Mouse (Mus musculus) MEL-GATA-1-ER (cell line): ENCODE results near the gene Rasl10b.

Experiments
- DNase-seq: peaks from one replicate; pipeline ENCODE4 v3.0.0-alpha.2; 2012; ENCODE audit warnings: low read depth; ENCODE audit errors: extremely low read depth

Gene Rasl10b

DNA sequence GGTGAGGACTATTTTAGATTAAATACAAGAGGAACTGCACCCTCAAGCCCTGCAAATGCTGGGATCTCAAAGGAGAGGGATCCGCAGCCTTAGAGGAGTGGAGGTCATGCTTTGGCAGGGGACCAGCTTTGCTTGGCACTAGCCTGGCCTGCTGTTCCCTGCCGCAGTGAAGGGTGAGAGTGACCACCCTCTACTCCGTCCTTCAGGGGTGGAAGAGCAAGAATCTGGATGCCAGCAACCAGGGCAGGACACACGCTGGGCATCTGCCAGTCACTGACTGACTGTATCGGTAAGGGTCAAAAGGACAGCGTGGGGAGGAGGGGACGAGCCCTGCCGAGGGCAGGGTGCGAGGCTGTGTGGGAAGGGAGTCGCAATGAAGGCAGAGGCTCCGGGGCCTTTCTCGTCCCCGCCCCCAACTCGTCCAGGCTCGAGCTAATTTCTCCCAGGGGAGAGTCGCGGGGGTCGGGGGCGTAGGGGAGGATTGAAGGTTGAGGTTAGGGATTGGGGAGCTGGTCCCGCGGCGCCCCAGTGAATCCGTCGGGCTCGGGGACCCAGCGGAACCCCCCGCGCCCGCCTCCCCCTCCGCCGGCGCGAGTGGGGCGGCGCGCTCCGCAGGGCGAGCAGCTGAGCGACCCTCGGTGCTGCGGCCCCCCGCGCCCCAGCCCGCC lies at the start of gene Rasl10b:
TSS of gene Rasl10b (plus strand) at position 51 of the 668 bp plus-strand sequence.
- DNase-seq, result no peak

DNA sequence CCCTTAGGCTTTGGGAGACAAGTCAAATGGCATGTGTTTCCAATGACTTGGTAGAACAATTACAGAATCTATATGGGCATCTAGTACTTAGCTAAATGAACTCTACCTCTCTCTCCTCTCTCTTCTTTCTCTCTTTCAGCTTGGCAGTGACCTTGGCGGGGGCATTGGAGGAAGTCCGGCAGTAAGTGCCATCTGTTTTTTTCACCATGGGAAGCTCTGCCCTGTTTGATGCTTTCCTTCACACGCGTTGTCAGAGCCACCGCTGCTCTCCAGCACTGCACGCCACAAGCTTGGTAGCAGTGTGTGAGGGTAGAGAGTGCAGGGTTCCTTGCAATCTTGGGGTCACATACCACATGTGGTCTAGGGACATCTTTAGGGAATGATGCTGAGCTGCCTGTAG lies 44.3 kb upstream of the Rasl10b start:
- no peak for DNase-seq

DNA sequence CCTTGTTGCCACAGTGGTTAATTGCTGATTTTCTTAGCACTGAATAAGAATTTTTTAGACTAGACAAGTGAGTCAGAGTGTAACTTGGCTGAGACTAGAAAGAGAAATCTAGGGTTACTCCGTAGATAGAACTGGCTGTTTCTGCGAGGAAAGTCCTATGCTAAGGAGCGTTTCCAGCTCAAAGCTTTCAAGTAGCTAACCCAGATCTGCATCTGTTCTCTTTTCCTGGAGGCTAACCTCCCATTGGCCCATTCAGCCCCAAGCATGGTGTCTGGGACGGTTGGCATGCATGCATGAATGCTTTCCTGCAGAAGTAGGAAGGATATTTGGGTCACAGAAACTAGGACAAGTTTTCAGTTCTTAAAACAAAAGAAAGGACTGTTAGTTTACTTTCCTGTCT lies 37.7 kb upstream of the Rasl10b start:
- DNase-seq, result no peak

DNA sequence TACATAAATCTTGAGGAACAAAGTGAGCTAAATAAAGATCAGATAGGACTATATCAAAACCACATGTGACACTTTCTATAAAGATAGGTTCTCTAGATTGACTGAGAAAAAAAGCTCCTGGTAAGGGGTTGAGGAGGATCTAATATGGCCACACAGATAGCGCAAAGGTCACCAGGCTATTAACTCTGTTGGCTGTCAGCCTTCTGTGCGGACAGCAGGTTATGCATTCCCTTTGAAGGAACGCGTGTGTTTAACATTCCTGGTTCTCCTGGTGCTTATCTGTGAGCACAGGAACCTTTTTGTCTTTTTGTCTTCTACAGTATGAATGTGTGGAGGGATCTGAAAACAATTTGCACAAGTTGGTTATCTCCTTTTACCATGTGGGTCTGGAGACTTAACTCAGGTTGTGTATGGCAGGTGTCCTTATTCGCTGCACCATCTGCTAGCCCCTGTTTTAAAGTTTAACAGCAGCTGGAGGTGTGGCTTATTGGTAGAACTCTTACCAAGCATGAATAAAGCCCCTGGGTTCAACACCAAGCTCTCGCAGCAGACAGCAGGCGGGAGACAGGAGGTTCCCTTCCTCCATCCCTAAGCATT lies 29.1 kb upstream of the Rasl10b start:
- DNase-seq, result no peak

DNA sequence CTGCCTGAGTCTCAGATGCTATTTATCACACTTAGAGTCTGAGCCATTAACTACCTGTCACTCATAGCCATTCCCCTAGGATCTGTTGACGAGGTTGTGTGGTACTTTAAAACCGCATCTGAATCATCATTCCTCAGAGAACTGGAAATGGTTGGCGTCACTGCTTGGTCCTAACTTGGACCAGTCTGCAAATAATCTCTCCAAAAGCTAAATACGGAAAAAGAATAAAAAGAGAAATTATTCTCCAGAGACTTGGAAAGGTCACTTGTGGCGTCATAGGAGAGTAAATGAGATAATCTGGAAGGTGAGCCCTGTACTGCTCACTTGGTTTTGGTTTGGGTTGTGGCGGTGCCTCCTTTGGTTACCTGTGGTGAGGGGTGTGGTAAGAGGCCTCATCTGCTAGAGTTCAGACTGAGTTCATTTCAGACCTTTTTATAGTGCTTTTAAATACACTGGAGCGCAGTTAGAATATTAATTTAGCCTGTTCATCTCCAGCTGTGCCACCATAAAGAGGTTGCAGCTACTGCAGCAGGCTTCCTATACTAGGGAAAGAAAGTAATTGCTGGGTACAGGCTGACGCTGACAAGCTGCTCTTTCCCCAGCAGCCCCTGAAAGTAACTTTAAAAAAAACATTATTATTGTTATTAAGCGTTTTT lies 25.9 kb upstream of the Rasl10b start:
- DNase-seq, result no peak

DNA sequence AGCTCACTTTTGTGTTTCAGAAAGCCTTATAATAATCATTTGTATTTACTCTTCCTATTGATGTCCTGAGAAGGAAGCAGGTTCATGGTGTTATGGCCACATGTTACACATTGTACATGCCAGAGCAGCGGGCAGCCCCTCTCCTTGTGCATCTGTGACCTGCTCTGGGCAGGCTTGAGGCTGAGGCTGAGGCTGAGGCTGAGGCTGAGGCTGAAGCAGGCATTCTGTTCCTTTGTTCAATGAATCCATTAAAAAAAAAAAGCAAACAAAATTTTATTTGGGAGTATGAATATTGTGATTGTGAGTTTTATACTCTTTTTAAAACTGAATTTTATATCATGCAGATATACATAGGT lies 25.4 kb upstream of the Rasl10b start:
- DNase-seq, result no peak

DNA sequence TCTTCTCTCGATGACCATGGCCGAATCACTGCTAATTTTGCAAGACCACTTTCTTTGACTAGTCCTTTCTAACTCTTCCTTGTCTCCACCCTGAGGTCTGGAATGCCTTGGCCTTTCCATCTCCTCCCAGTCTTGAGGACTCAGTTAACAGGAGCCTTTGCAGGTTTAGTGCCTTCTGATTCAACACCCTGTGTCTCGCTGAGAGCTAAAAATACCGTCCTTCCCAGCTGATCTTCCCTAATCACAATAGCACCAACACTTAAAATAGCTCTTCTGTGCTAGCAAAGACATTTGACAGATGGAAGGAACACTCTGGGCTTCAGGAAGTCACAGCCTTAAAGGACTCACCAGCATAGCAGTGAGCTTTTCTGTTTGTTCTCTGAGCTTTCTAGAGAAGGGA lies 15.9 kb upstream of the Rasl10b start:
- DNase-seq, result no peak

DNA sequence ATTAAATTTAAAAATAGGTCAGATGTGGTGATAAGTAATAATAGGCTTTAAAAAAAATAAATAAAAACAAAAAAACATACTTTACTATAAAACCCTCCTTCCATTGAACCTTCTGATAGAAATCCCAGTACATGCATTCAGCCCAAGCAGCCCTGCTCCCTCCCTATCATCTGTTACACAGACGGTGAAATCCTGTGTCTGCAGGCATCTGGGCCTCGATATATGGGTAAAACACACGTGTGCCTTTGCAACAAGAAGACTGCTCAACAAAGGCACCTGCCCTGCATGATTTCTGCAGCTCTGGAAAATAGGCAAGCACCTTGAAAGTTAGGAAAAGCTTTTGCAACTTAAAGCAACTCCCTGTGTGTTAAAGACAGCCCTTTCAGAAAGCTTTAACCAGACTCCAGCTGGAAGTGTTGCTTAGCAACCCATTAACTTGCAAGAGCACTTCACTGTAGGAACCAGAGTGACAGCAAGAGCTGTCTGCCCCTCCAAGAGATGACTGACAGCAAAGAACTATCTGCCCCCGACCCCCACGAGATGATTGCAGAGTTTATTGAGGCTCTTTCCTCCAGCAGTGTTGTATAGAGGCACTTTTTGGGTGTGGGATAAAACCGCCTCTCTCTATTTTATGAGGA lies 14.0 kb upstream of the Rasl10b start:
- no peak for DNase-seq

DNA sequence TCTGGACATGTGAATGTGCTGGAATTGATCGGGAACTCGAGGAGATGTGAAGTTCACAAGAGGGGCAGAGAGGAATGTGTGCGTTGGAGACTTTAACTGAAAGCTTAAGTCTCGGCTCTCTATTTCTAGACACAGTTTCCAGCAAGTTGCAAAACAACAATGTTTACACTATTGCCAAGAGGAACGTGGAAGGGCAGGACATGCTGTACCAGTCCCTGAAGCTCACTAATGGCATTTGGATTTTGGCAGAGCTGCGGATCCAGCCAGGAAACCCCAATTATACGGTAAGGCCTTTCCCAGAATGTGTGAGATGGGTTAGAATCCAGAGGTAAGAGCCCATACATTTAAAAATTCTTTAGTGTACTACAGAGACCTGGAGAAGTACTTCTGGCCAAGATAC lies 11.3 kb upstream of the Rasl10b start:
- DNase-seq, result no peak

DNA sequence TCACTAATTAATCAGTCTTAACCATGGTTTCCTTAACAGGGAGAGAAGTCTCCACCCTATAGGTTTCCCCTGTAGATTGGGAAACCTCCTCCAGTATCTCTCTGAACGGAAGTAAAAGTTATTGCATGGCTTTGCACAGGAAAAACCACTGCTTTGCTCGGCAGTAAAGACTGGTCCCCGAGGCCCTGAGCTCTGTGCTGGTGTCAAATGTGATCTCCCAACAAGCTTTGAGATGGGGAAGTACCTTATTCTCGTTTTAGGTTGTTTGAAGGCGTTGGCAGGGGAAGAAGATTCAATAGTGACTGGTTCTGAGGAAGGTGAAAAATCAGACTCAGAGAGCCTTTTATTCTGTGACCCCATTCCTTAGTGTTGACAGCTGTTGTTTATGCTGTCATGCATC lies 10.2 kb upstream of the Rasl10b start:
- DNase-seq, result no peak

DNA sequence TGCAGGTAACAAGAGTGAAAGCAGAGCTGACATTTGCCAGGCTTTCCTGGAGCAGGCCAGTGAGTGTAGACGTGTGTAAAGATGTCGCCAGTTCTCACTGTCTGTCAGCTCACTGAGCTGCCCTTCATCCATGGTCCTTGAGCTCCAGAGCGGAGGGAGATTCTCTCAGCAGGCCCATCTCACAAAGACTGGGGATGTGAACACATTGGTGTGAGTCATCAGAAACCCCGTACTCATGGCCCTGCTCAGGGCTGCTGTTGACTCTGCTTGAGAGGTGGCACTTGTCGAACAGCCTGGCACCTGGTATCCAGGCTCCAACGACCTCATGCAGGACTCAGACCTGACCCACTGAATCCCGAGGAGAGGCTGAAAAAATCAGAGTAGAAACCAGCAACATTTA lies 5.2 kb upstream of the Rasl10b start:
- DNase-seq, result no peak

DNA sequence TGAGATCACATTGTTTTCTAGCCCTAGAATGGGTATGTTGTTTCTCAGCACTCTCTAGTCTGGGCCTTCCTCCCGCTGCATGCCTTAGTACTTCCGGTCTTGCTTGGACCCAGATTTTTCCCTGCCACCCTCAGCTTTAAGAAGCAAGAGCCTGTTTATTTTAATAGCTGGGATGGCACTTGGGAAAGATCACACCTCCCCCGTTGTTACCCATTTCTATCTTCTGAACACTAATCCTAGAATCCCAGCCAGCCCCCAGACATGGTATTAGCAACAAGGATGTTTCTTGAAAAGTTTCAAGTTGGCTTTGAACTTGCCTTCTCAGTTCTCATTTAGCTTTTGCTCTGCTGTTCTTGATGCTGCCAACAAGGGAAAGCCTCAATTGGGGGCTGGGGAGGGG lies 2.5 kb upstream of the Rasl10b start:
- DNase-seq, result no peak

DNA sequence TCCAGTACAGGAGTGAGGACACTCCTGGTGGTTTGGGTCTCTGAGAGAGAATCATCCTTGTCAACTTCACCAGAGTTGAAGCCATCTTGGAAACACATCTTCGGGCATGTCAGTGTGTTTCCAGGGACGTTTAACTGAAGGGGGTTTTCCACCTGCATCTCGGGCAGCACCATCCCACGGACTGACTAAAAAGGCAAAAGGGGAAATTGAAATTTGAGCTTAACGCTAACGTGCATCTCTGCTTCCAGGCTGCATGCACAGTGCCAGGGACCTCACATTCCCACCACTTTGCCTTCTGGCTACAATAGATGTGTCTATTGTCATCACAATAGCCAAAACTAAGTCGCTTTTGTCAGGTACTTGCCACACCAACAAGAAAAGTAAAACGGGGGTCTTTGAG lies 695 bp upstream of the Rasl10b start:
- DNase-seq, result no peak

DNA sequence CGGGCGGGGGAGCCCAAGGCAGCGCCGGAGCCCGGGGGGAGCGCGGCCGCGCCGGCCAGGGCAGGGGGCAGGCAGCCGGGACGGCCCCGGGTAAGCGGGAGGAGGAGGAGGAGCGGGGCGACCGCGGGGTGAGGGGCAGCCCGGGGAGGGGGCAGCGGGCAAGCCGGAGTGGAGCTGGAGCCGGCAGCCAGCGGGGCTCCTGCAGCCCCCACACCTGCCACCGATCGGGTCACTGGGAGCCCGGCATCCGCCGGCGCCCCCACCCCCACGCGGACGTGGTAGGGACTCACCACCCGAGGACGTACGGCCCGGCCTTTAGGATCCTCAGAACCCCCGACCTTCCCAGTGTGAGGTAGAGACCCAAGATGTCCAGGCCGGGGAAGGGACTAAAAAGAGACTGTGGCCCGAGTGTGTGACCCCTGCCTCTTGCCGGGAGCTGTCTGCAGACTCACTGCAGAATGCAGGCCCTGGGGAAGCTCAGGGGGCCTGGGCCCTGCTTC lies 905 bp downstream of the Rasl10b start:
- no peak for DNase-seq

DNA sequence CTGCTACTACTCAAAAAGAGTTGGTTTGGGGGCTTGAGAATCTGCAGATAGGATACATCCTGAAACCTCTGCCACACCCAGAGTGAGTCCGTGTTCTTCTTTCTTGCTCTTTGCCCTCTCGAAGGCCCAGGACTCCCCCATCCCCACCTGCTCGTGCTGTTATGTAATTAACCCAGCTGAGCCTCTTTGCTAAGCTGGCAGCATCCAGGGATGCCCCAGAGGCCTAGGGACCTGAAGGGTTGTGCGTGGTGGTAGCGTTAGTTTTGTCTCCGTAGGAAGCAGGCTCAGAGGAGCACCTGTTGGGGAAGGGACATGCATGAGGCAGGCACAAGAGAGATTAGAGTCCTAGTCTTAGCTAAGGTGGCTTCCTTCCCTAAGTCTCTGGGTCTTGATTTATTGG lies 1.6 kb downstream of the Rasl10b start:
- no peak for DNase-seq

DNA sequence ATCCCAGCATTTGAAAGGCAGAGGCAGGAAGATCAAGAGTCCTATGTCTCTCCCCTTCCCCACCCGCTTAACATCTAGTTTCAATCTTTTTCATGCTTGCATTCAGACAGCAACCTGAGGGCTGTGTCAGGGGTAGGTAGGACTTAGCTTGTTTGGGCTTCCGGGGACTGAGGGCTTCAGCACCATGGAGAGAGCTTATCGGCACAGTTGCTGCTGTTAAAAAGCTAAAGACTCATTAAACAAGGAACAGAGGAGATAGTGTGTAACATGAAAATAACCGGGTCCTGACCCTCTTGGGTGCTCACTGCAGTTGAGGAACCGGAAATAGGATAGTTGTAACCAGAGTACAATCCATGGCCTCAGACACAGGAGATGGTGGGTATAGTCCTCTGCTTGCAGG lies 8.1 kb downstream of the Rasl10b start:
- peak; percentile 62 for DNase-seq

DNA sequence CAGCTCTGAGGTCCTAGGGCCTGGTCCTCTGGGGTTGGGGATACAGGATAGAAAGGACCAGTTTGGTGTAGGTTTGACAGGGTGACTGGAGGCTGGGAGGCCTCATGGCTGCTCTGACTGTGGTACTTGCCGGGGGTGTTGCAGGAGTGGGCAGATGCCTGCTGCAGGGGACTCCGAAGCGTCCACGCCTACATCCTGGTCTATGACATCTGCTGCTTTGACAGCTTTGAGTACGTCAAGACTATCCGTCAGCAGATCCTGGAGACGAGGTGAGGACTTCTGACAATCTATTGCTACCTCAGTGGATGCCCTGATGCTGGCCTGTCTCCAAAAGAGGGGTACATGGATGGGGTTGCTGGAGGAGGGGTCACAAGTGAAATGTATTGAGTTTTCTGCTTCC lies 8.8 kb downstream of the Rasl10b start:
- DNase-seq, result no peak

DNA sequence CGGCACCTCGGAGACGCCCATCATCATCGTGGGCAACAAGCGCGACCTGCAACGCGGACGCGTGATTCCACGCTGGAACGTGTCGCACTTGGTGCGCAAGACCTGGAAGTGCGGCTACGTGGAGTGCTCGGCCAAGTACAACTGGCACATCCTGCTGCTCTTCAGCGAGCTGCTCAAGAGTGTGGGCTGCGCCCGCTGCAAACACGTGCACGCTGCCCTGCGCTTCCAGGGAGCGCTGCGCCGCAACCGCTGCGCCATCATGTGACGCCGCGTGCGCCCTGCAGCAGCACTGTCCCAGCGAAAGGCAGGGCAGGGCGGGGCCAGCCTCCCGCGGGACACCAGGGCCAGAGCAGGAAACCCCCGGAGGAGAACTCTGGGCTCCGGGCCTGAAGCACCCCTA lies 9.6 kb downstream of the Rasl10b start:
- no peak for DNase-seq

DNA sequence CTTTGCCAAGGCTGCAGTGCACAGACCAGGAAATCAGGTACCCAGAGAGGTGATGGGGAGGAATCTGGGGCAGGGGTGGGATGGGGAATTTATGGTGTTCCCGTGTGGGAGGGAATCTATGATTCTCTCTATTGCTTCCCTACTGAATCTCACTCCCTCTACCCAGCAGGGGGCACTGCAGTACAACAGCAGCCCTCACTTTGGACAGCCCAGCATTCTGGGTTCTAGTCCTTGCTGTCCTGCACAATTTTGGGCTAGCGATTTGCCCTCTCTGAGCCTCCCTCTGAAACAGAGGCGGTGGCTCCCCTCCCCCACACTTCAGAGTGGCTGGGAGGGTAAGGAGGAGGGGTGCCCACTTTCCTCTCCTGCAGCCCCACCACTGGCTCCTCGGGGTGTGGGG lies 11.4 kb downstream of the Rasl10b start:
- no peak for DNase-seq

DNA sequence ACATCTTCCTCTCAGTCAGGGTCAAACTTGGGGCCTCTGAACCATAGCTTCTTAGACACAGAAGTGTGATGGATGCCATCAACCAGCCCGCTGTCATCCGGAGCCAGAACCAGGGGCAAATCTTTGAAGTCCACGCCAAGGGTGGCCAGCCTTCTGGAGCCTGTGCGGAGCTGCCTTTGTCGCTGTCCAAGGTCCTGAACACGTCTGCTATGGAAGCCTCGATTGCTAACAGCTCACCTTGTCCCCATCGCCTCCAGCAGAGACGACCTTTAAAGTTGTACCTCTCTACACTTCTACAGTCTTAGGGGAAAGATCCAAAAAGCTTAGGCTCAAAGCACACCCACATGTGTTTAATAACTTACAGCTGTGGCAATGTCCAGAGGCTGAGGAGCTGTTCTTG lies 12.4 kb downstream of the Rasl10b start:
- DNase-seq, result no peak

DNA sequence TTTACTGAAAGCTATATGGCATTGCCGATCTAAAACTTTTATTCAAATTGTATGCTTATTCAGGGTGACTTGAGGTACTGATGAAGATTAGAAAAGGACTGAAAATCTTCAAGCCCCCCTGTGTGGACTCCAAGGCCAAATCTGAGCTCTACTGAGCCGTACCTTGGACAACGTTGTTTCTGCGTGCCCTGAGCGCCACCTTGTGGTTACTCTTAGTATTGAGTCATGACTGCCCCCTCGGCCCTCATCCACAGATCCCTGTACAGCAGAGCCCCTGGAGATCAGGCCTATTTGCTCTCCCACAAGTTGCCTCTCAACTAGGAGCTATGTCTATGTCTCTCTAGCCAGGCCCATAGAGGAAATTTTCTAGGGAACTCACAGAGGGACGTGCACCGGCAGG lies 15.7 kb downstream of the Rasl10b start:
- DNase-seq, result no peak

DNA sequence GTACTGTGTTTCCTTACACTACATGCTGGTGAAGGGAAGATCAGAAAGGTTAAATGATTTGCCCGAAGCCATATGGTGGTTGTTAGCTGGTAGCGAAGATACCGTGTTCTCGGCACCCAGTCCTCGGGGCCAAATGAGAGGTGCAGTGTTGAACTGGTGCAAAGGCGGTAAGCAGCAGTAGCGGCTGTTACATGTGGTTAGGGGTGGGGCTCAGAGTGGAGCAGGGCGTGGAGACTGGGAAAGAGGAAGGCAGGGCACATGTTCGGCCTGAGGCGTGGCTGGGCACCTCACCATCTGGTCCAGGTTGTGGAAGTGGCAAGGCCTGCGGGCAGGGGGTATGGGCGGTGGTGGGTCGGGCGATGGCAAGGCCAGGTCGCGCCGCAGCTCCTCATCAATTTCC lies 18.0 kb downstream of the Rasl10b start:
- DNase-seq, result peak; percentile 72

DNA sequence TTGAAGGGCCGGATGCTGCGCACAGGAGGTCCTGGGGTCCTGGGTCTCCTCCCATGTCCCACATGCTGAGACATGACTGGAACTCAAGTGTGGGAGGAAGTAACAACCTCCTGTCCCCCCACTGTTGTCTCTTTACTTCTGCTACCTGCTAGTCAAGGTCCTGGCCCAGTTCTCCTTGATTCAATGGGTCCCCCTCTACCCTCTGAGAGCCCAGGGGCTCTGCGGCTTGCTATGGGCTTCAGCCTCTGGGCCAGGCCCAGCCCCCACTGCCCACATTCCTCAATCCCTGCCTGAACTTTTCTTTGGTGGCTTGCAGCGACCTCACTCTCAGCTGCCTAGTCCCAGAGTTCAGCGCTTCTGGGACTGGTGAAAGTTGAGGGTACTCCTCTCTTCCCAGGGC lies 20.4 kb downstream of the Rasl10b start, which contains the start of gene Gas2l2:
TSS of gene Gas2l2 (minus strand) at position 101 of the 400 bp plus-strand sequence.
- no peak for DNase-seq
